Mouse (Mus musculus) lung, postnatal 0 days (tissue): ENCODE measurements around the gene Ccdc74a. TPM values are rescaled to one million over a fixed set of nuclear protein-coding genes. Genes with fewer than 3 reads are reported as not detected.

Experiments used
- ATAC-seq: fragments of 200-750 bp; cut with Nextera tagmentation; 2 replicates; pipeline ENCODE4 v1.8.0; 2017; ENCODE audit warnings: moderate library complexity
- DNase-seq: peaks from one replicate; pipeline ENCODE4 v3.0.0-alpha.2; 2016; ENCODE audit warnings: low spot score
- H3K27ac ChIP-seq: fragments of 300-500 bp; sonication (generic); 2 replicates; pipeline ENCODE4 v1.5.1; 2014; ENCODE audit warnings: antibody characterized with exemption, mild to moderate bottlenecking, low read length, mixed read lengths
- H3K27me3 ChIP-seq: fragments of 300-500 bp; sonication (generic); replicated peaks from 2 replicates; pipeline ENCODE4 v1.6.1; 2014; ENCODE audit warnings: low read length, mixed read lengths; ENCODE audit not compliant: insufficient read depth
- H3K36me3 ChIP-seq: fragments of 300-500 bp; sonication (generic); 2 replicates; pipeline ENCODE4 v1.6.1; 2014; ENCODE audit warnings: low read length, mixed read lengths; ENCODE audit not compliant: insufficient read depth
- H3K4me1 ChIP-seq: fragments of 300-500 bp; sonication (generic); 2 replicates; pipeline ENCODE4 v1.6.1; 2014; ENCODE audit warnings: antibody characterized with exemption, low read depth, low read length, mixed read lengths; ENCODE audit not compliant: insufficient read depth
- H3K4me2 ChIP-seq: fragments of 300-500 bp; sonication (generic); replicated peaks from 2 replicates; pipeline ENCODE4 v1.6.1; 2014; ENCODE audit warnings: low read depth, mild to moderate bottlenecking, low read length, moderate library complexity, mixed read lengths
- H3K4me3 ChIP-seq: fragments of 300-500 bp; sonication (generic); 2 replicates; pipeline ENCODE4 v1.5.1; 2014; ENCODE audit warnings: low read depth, low read length
- H3K9ac ChIP-seq: fragments of 300-500 bp; sonication (generic); replicated peaks from 2 replicates; pipeline ENCODE4 v1.6.1; 2014; ENCODE audit warnings: low read depth, mild to moderate bottlenecking
- H3K9me3 ChIP-seq: fragments of 300-500 bp; sonication (generic); 2 replicates; pipeline ENCODE4 v1.6.1; 2016; ENCODE audit warnings: low read length, mixed read lengths
- CTCF ChIP-seq: IDR thresholded peaks from 2 replicates; pipeline ENCODE4 v1.5.1; 2016; ENCODE audit warnings: antibody characterized with exemption, mild to moderate bottlenecking
- EP300 ChIP-seq: IDR thresholded peaks from 2 replicates; pipeline ENCODE4 v1.6.1; 2016; ENCODE audit warnings: antibody characterized with exemption, mild to moderate bottlenecking, control low read depth
- WGBS: fragments of 180-500 bp; shearing (Covaris S2); extraction: QIAGEN DNeasy Blood & Tissue Kit; methylation state at CpG from one replicate; pipeline ENCODE4 v1.1.7; 2014; 5-methylcytosine and 5-hydroxymethylcytosine counted together
- polyA plus RNA-seq: library from polyadenylated mRNA; unstranded; fragments of >200 nt; fragmentation: Nextera tagmentation; extraction: Ambion mirVana; gene quantifications from 2 replicates; pipeline ENCODE4 v1.2.1, GENCODE M21; 2015

The Ccdc74a gene
- polyA plus RNA-seq, 1 experiment from 2014 or later: 10.4 TPM

- DNase-seq (no peak), ATAC-seq (no peak)
- Histone ChIP-seq H3K27me3 (no peaks in the 10 kb centered on the region), H3K4me3 (no peak overlapping the region), H3K4me2 (no peak overlapping the region), H3K27ac (no peak overlapping the region), H3K4me1 (no peaks in the 10 kb centered on the region), H3K36me3 (peaks cover 32% of the 10 kb centered on the region), H3K9me3 (no peaks in the 10 kb centered on the region), H3K9ac (no peak overlapping the region)
- no peak for TF ChIP-seq CTCF
- TF ChIP-seq EP300: no peak
- WGBS: 74% methylated on average over 5 of the region's 5 CpGs
These were observed 10.1 kb downstream of the Ccdc74a start for GRCm38 (mm10) chr16:17656212-17656871.

GRCm38 (mm10) chr16:17665568-17665967, 19.3 kb downstream of the Ccdc74a start:
- no peaks in the 10 kb centered on the region for H3K4me1 ChIP-seq
- no peak overlapping the region for H3K27ac ChIP-seq
- peaks cover 27% of the 10 kb centered on the region for H3K36me3 ChIP-seq
- TF ChIP-seq CTCF: no peak
- TF ChIP-seq EP300: no peak
- no peak overlapping the region for H3K9ac ChIP-seq
- no peak overlapping the region for H3K4me2 ChIP-seq
- H3K4me3 ChIP-seq: no peak overlapping the region
- H3K27me3 ChIP-seq: no peaks in the 10 kb centered on the region
- no peaks in the 10 kb centered on the region for H3K9me3 ChIP-seq
- DNase-seq: no peak
- no peak for ATAC-seq

GRCm38 (mm10) chr16:17669886-17670285, 23.6 kb downstream of the Ccdc74a start:
- no peak overlapping the region for H3K4me3 ChIP-seq
- H3K4me2 ChIP-seq: no peak overlapping the region
- H3K36me3 ChIP-seq: peaks cover 34% of the 10 kb centered on the region
- no peak overlapping the region for H3K27ac ChIP-seq
- H3K9me3 ChIP-seq: no peaks in the 10 kb centered on the region
- DNase-seq (no peak), ATAC-seq (no peak)
- H3K9ac ChIP-seq: no peak overlapping the region
- H3K4me1 ChIP-seq: no peaks in the 10 kb centered on the region
- H3K27me3 ChIP-seq: no peaks in the 10 kb centered on the region
- no peak for TF ChIP-seq CTCF
- TF ChIP-seq EP300: no peak

- H3K36me3 ChIP-seq: peaks cover 11% of the 10 kb centered on the region; the same call in 1 of the 2 replicates
- DNase-seq (no peak), ATAC-seq (no peak)
- H3K4me2 ChIP-seq: no peak overlapping the region
- H3K4me1 ChIP-seq: no peaks in the 10 kb centered on the region
- H3K9me3 ChIP-seq: no peaks in the 10 kb centered on the region
- no peak overlapping the region for H3K4me3 ChIP-seq
- TF ChIP-seq EP300 (no peak), CTCF (no peak)
- no peak overlapping the region for H3K9ac ChIP-seq
- no peak overlapping the region for H3K27ac ChIP-seq
- H3K27me3 ChIP-seq: no peaks in the 10 kb centered on the region
- WGBS: 96% methylated on average over 3 of the region's 3 CpGs
These were observed 48.6 kb downstream of the Ccdc74a start for GRCm38 (mm10) chr16:17694860-17695259.

Other genes with a start within 250 kb of the Ccdc74a start
- 11.5 and 13.4 TPM in 2 replicates for gene Snap29, start 240.5 kb upstream of the Ccdc74a start, polyA plus RNA-seq
- 14.2 and 17.1 TPM in 2 replicates for gene Pi4ka, start 240.2 kb upstream of the Ccdc74a start, polyA plus RNA-seq
- 33.1 and 39.6 TPM in 2 replicates for gene Crkl, start 194.5 kb upstream of the Ccdc74a start, polyA plus RNA-seq
- 2.8 and 3.5 TPM in 2 replicates for gene Aifm3, start 156.9 kb upstream of the Ccdc74a start, polyA plus RNA-seq
- gene Lztr1, start 137.8 kb upstream of the Ccdc74a start, polyA plus RNA-seq: 63.3 and 64.7 TPM in 2 replicates
- 49.5 and 53.4 TPM in 2 replicates for gene Thap7, start 115.3 kb upstream of the Ccdc74a start, polyA plus RNA-seq
- gene Lrrc74b, start 85.2 kb upstream of the Ccdc74a start, polyA plus RNA-seq: 5.3 and 7.7 TPM in 2 replicates
- 3.3 and 3.6 TPM in 2 replicates for gene P2rx6, start 84.6 kb upstream of the Ccdc74a start, polyA plus RNA-seq
- gene Slc7a4, start 63.3 kb upstream of the Ccdc74a start, polyA plus RNA-seq: 12.2 and 14.5 TPM in 2 replicates
- gene Smpd4, start 27.1 kb upstream of the Ccdc74a start, polyA plus RNA-seq: 7.9 and 8.8 TPM in 2 replicates
- gene Med15, start 86.4 kb downstream of the Ccdc74a start, polyA plus RNA-seq: 23.0 and 24.0 TPM in 2 replicates
- 25.4 and 29.8 TPM in 2 replicates for gene Klhl22, start 113.1 kb downstream of the Ccdc74a start, polyA plus RNA-seq
- gene Scarf2, start 150.8 kb downstream of the Ccdc74a start, polyA plus RNA-seq: 18.5 and 20.4 TPM in 2 replicates
- gene B830017H08Rik, start 186.7 kb downstream of the Ccdc74a start, polyA plus RNA-seq: not detected in 2 replicates
- 1.8 TPM in 2 replicates for gene Car15, start 191.9 kb downstream of the Ccdc74a start, polyA plus RNA-seq
- gene Gm20518, start 245.2 kb downstream of the Ccdc74a start, polyA plus RNA-seq: 0.11 and 0.18 TPM in 2 replicates
- gene Tssk1, start 247.8 kb downstream of the Ccdc74a start, polyA plus RNA-seq: not detected in 2 replicates